Mouse (Mus musculus): Measurements from ENCODE around the gene Mturn. TPM values are rescaled to one million over a fixed set of nuclear protein-coding genes. Genes with fewer than 3 reads are reported as not detected.
A peak's percentile ranks its signal among the peaks of the same experiment; 100 is the strongest.

The Mturn gene
- total RNA-seq (2021), result 10 to 100 TPM; 91.4 to 98.7 TPM
- long read RNA-seq, experiment 1, full-length matches to known transcripts, result 59 of 78 reads
- long read RNA-seq, experiment 1, partial matches to known transcripts, result 0 of 78 reads
- long read RNA-seq, experiment 1, other reads (novel, unspliced or antisense), result 19 of 78 reads
- long read RNA-seq, experiment 2, full-length matches to known transcripts, result 76 of 90 reads
- long read RNA-seq, experiment 2, partial matches to known transcripts, result 1 of 90 reads
- long read RNA-seq, experiment 2, other reads (novel, unspliced or antisense), result 13 of 90 reads

DNA sequence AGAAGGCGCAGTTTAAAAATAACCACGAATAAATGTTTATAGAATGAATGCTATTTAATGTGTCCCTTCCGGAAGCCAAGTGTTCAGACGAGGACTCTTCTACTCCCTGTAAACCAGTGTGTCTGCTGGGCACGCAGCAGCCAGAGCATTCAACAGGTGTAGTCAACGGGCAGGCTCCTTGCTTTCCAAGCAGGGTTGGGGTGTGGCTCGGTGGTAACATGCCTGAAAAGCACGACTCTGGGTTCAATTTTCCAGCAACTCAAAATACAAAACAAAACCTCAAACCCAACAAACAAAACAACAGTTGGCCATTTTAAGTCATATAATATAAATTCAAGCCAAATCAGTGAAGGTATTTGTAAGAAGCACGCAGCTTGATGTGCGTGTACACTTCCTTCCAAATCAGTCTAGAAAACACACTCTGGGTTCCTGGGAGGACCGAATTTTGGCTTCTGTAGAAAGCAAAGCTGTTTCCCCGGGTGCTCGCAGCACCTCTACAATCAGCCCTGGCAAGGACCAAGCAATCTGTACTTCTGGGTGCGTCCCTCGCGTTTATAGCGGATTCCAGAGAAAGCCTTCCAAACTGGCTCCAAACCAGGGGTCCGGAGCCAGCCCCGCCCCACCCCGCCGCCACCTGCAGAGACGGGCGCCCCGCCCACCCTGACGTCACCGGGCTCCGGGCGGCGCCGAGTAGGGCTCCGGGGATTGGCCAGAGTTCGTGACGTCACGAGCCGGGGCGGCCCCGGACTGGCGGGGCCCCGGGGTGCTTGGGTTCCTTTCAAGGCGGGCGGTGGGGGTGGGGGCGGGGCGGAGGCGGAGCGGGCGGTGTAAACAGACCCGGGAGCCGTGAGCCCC, at the start of gene Mturn:
Gene Mturn, plus strand, starts transcription at position 734 of the 855 bp plus-strand sequence.
- DNase-seq (ENCODE audit: low spot score in 2 of 2), result peak; percentile 94 to 98

GRCm38 (mm10) chr6:54639877-54640276, 41.5 kb upstream of the Mturn start:
- intact Hi-C loops (cut with DNase I), result no loop called here
- no peak for DNase-seq (ENCODE audit: low spot score in 2 of 2)

More for the DNA sequence above, at the start of gene Mturn:
- intact Hi-C loops (cut with DNase I), result loop anchor here (5.0 kb wide), 1 partner anchor 89 kb away; no protein-coding TSS in a partner anchor

- intact Hi-C loops (cut with DNase I), result no loop called here
- peak; percentile 52 for DNase-seq (ENCODE audit: low spot score in 2 of 2)
Observed at GRCm38 (mm10) chr6:54641953-54642352, 39.5 kb upstream of the Mturn start.

- no peak for DNase-seq (ENCODE audit: low spot score in 2 of 2)
- intact Hi-C loops (cut with DNase I), result no loop called here
Observed at GRCm38 (mm10) chr6:54643181-54643580, 38.2 kb upstream of the Mturn start.

GRCm38 (mm10) chr6:54655471-54656095, 25.8 kb upstream of the Mturn start:
- intact Hi-C loops (cut with DNase I), result no loop called here
- no peak for DNase-seq (ENCODE audit: low spot score in 2 of 2)

DNA sequence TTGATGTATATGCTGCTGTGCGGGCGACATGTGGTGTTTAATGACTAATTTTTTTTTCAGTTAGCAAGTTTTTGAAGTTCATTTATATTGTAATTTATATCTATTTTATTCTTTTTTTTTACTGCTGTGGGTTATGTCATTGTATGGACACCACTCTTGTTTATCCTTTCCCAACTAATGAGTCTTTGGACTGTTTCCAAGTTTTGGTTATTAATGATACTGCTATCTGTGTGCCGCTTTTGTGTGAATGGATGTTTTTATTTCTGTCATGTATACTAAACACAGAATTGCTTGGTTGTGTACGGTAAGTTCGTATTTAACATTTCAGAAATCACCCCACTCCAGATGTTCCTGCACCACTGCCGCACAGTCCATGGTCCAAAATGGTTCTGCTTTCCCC, 23.6 kb upstream of the Mturn start:
- intact Hi-C loops (cut with DNase I), result no loop called here
- no peak for DNase-seq (ENCODE audit: low spot score in 2 of 2)

DNA sequence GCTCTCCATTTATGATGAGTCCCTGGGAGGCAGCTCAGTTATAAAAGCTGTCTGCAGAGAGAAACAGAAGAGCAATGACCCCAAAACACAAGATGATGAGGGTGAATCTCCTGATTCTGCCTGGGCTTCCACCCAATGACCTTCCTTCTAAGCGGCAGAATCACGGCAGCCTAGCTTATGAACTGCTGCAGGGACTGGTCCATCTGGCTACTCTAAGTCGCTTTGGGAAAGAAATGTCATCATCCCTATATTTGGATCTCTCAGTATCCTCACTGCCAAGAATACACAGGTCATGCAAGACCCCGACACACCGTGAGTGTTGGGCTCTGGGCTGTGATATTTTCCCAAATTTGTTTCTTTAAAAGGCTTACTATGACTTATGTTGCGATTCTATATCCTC, 11.6 kb upstream of the Mturn start:
- intact Hi-C loops (cut with DNase I), result no loop called here
- no peak for DNase-seq (ENCODE audit: low spot score in 2 of 2)

DNA sequence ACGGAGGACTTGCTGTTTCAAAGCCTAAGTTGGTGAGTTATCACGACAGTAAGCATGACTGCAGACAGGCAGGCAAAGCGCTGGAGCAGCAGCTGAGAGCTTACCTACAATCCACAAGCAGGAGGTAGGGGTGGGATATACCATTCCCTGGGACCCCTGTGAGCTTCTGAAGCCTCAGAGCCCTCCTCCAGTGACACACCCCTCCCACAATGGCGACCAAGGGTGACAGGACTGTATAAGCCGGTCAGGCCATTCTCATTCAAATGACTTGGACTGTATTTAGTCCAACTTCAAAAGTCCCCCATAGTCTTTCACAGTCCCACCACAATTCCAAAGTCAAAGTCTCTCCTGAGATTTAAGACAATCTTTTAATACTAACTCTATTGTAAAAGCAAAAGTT, 8.5 kb upstream of the Mturn start:
- no peak for DNase-seq (ENCODE audit: low spot score in 2 of 2)
- intact Hi-C loops (cut with DNase I), result no loop called here

DNA sequence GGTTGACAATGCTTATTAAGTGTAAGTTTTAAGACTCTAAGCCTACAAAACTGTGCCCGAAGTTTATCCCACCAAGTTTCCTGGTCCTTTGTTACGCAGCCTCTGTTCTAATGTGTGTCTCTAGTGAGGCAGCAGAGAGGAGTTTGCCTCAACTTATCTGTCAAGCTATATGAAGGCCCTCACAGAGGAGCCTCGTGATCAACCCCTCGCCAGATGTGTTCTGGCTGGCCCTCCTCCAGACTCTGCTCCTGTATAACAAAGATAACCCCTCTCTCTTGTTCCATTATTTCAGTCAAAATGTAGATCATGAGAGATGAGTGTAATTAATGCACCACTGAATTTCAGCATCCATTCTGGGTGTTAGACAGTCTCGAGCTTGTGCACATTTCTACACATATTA, 1.7 kb upstream of the Mturn start:
- no peak for DNase-seq (ENCODE audit: low spot score in 2 of 2)
- intact Hi-C loops (cut with DNase I), result loop anchor here (5.0 kb wide), 1 partner anchor 87 kb away; no protein-coding TSS in a partner anchor

DNA sequence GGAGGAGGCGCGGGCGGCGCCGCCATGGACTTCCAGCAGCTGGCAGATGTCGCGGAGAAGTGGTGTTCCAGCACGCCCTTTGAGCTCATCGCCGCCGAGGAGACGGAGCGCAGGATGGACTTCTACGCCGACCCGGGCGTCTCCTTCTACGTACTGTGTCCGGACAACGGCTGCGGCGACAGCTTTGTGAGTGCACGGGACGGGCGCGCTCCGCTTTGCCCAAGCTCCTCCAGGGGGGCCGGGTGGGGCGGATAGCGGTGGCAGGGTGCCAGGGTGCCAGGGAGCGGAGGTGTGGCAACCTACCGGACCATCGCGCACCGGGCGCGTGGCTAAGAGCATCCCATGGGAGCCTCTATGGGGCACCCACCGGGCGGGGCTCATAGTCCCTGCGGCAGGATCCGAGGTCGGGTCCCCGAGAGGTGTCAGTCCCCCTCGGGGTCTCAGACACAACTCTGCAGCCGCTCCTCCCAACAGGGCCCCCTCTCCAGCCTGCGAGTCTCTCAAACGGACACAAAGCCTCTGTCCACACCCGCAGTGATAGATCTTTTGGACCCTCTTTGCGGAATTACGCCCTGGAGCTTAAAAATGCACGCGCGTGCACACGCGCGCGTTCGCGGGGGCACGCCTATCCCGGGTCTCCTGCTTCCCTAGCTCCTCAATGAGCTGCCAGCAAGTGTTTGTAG, 463 bp downstream of the Mturn start:
- peak in 1 of 2 experiments; percentile 30 for DNase-seq (ENCODE audit: low spot score in 2 of 2)
- intact Hi-C loops (cut with DNase I), result loop anchor here (5.0 kb wide), 1 partner anchor 90 kb away; no protein-coding TSS in a partner anchor

- intact Hi-C loops (cut with DNase I), result loop anchor here (5.0 kb wide), 1 partner anchor 92 kb away; no protein-coding TSS in a partner anchor
- DNase-seq (ENCODE audit: low spot score in 2 of 2), result no peak
Observed at GRCm38 (mm10) chr6:54684085-54684484, 2.7 kb downstream of the Mturn start.

- intact Hi-C loops (cut with DNase I), result no loop called here
- no peak for DNase-seq (ENCODE audit: low spot score in 2 of 2)
Observed at GRCm38 (mm10) chr6:54685103-54685502, 3.7 kb downstream of the Mturn start.

GRCm38 (mm10) chr6:54685716-54686395, 4.4 kb downstream of the Mturn start:
- intact Hi-C loops (cut with DNase I), result no loop called here
- no peak for DNase-seq (ENCODE audit: low spot score in 2 of 2)

GRCm38 (mm10) chr6:54686946-54687737, 5.7 kb downstream of the Mturn start:
- intact Hi-C loops (cut with DNase I), result no loop called here
- DNase-seq (ENCODE audit: low spot score in 2 of 2), result no peak

DNA sequence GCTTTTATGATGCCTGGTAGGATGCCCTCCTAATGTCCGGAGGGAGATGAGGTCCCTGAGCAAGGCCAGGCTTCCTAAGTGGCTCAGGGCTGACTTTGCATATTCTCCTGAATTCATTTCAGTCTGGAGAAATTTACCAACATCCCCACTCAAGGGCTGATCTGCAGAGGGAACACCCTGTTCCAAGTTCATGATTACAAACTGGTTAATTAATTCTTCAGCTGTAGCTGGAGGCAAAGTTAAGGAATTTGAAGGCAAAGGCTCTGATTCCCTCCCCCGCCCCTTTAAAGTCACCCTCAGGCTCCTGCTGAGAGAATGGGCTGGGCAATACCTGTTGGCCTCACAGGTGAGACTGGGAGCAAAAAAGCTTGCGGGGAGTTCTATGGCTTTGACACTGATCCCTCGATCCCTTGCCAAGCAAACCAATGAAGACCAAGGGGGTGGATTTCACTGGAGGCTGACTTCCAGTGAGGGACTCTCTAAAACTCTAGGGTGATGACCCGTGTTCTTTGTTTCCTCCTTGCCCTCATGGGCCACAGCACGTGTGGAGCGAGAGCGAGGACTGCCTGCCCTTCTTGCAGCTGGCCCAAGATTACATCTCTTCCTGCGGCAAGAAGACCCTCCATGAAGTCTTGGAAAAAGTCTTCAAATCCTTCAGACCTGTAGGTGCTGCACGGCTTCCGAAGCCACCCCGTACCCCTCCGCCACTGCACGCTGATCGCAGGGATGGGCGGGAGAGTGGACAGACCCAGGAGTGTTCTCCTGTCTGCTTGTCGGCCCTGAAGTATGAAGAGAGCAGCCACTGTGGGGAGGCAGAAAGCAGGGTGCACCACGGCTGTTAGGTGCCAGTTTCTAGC, 7.3 kb downstream of the Mturn start:
- intact Hi-C loops (cut with DNase I), result no loop called here

GRCm38 (mm10) chr6:54689686-54690085, 8.3 kb downstream of the Mturn start:
- intact Hi-C loops (cut with DNase I), result no loop called here
- no peak for DNase-seq (ENCODE audit: low spot score in 2 of 2)

More for the DNA sequence above, 7.3 kb downstream of the Mturn start:
- DNase-seq (ENCODE audit: low spot score in 2 of 2), result no peak

DNA sequence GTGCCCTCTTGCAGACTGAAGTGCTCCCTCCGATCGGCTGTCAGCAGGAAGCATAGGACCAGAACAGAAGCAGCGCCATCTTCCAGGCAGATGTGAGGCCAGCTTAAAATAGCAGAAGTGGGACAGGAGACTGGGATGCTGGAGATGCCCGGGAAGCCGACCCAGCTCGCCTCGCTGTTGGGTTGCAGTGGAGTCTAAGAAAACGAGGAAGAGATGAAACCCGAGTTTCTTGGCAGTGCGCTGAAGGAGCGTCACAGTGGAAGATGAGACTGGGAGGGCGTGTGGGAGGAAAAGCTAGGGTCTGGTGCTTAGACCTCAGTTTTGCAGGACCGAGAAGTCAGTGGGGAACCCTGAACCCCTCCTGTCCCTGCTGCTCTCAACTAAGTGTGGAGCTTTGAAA, 9.4 kb downstream of the Mturn start:
- no peak for DNase-seq (ENCODE audit: low spot score in 2 of 2)
- intact Hi-C loops (cut with DNase I), result no loop called here
